Comparison of ENCODE assay signal across 20 mouse cellular contexts in genomic region chr7:139706411-139707120, GRCm38 (mm10). TPM values are rescaled to one million over a fixed set of nuclear protein-coding genes. Genes with fewer than 3 reads are reported as not detected.
DNase-seq lines count a peak whose midpoint lies in the region; ATAC-seq and TF ChIP-seq lines count a peak whose summit lies in the region.
"Had no signal": no experiment of that assay in that cellular context is flagged by ENCODE, and none has a peak within 500 bp of the region (broad histone marks: within the 10 kb centered on the region; RNA-seq: fewer than 3 reads in every experiment).

No protein-coding gene starts in this region.

- no peak for ATAC-seq in forebrain, embryonic 14.5 days
- no peak for ATAC-seq in forebrain, embryonic 15.5 days (replicated peaks)
- no peak for ATAC-seq in liver, postnatal 0 days
- no peak for ATAC-seq in granulocyte monocyte progenitor cell, adult 5-6 weeks (replicated peaks; ENCODE audit: poor library complexity, severe bottlenecking)
- ATAC-seq: intestine, embryonic 15.5 days had no signal

- H3K27me3 ChIP-seq in forebrain, embryonic 14.5 days (replicated peaks; ENCODE audit: control insufficient read depth, insufficient read depth, low read length) = no peaks in the 10 kb centered on the region
- no peaks in the 10 kb centered on the region for H3K27me3 ChIP-seq in forebrain, embryonic 15.5 days
- no peaks in the 10 kb centered on the region for H3K27me3 ChIP-seq in liver, postnatal 0 days (ENCODE audit: insufficient read depth, low read length)
- H3K27me3 ChIP-seq: intestine, embryonic 15.5 days; neural tube, embryonic 12.5 days had no signal

- peak; percentile 10 for DNase-seq in forebrain, embryonic 14.5 days (ENCODE audit: low spot score)
- DNase-seq in brain, adult 2 months (ENCODE audit: low read depth, low spot score) = peak; percentile 73
- peak; percentile 28 to 53 for DNase-seq in layer of hippocampus, adult 18-20 months (ENCODE audit: low spot score in 2 of 2)
- peak; percentile 70 to 74 for DNase-seq in left cerebral cortex, postnatal 36 days (ENCODE audit: low spot score in 2 of 2)
- DNase-seq in liver, postnatal 0 days = no peak
- no peak for DNase-seq in thymus, postnatal 10 days (ENCODE audit: low spot score in 2 of 2)
- DNase-seq: B cell, adult 2 months; cerebellum, adult 2 months; heart, adult 18-20 months; heart, postnatal 36 days; kidney, postnatal 36 days; liver, embryonic 13.5 days; retina, postnatal 1 day; thymus, postnatal 36 days had no signal

- no peaks in the 10 kb centered on the region for H3K36me3 ChIP-seq in forebrain, embryonic 14.5 days (ENCODE audit: control insufficient read depth, insufficient read depth, low read length)
- no peaks in the 10 kb centered on the region for H3K36me3 ChIP-seq in forebrain, embryonic 15.5 days
- H3K36me3 ChIP-seq in liver, postnatal 0 days (replicated peaks; ENCODE audit: insufficient read depth, low read length) = no peaks in the 10 kb centered on the region
- H3K36me3 ChIP-seq: forebrain, embryonic 10.5 days; intestine, embryonic 15.5 days; liver, embryonic 13.5 days; midbrain, embryonic 12.5 days; neural tube, embryonic 12.5 days had no signal

- H3K4me1 ChIP-seq in forebrain, embryonic 14.5 days (ENCODE audit: control insufficient read depth, insufficient read depth, low read length) = peaks cover 4% of the 10 kb centered on the region; the same call in 1 of the 2 replicates
- peaks cover 11% of the 10 kb centered on the region for H3K4me1 ChIP-seq in forebrain, embryonic 15.5 days
- no peaks in the 10 kb centered on the region for H3K4me1 ChIP-seq in liver, postnatal 0 days (ENCODE audit: insufficient read depth)
- H3K4me1 ChIP-seq: intestine, embryonic 15.5 days; midbrain, embryonic 12.5 days; neural tube, embryonic 12.5 days had no signal

- TF ChIP-seq CTCF in liver, postnatal 0 days (IDR thresholded peaks at IDR 0.05; ENCODE audit: low read depth) = no peak

- 44% methylated on average over 13 of the region's 13 CpGs for WGBS in forebrain, embryonic 14.5 days
- 47% methylated on average over 13 of the region's 13 CpGs for WGBS in forebrain, embryonic 15.5 days
- 45% methylated on average over 13 of the region's 13 CpGs for WGBS in liver, postnatal 0 days (ENCODE audit: insufficient replicate concordance)

- no peak overlapping the region for H3K4me2 ChIP-seq in forebrain, embryonic 14.5 days (ENCODE audit: low read length)
- no peak overlapping the region for H3K4me2 ChIP-seq in forebrain, embryonic 15.5 days (replicated peaks)
- H3K4me2 ChIP-seq in liver, postnatal 0 days (ENCODE audit: low read depth, low read length) = no peak overlapping the region
- H3K4me2 ChIP-seq: intestine, embryonic 15.5 days; liver, embryonic 13.5 days; midbrain, embryonic 12.5 days; neural tube, embryonic 12.5 days had no signal

- H3K27ac ChIP-seq in forebrain, embryonic 14.5 days (ENCODE audit: low read depth, low read length) = no peak overlapping the region
- H3K27ac ChIP-seq in forebrain, embryonic 15.5 days (replicated peaks) = no peak overlapping the region
- H3K27ac ChIP-seq in liver, postnatal 0 days (ENCODE audit: low read depth) = no peak overlapping the region
- H3K27ac ChIP-seq: forebrain, embryonic 10.5 days; intestine, embryonic 15.5 days; liver, embryonic 13.5 days; midbrain, embryonic 12.5 days; neural tube, embryonic 12.5 days had no signal

- intact Hi-C loops in left cerebral cortex, postnatal 36 days (cut with DNase I) = no loop called here

- H3K9ac ChIP-seq in forebrain, embryonic 14.5 days (ENCODE audit: low read length) = no peak overlapping the region
- H3K9ac ChIP-seq in forebrain, embryonic 15.5 days (replicated peaks) = no peak overlapping the region
- no peak overlapping the region for H3K9ac ChIP-seq in liver, postnatal 0 days (replicated peaks)
- H3K9ac ChIP-seq: intestine, embryonic 15.5 days; liver, embryonic 13.5 days; midbrain, embryonic 12.5 days; neural tube, embryonic 12.5 days had no signal

- no peak for TF ChIP-seq EP300 in liver, postnatal 0 days (IDR thresholded peaks at IDR 0.05; ENCODE audit: low read depth)

- H3K4me3 ChIP-seq in forebrain, embryonic 14.5 days (ENCODE audit: low read depth, low read length) = no peak overlapping the region
- no peak overlapping the region for H3K4me3 ChIP-seq in forebrain, embryonic 15.5 days
- H3K4me3 ChIP-seq in liver, postnatal 0 days (ENCODE audit: low read depth, low read length) = no peak overlapping the region
- H3K4me3 ChIP-seq: forebrain, embryonic 10.5 days; intestine, embryonic 15.5 days; liver, embryonic 13.5 days; midbrain, embryonic 12.5 days; neural tube, embryonic 12.5 days had no signal

- H3K9me3 ChIP-seq in forebrain, embryonic 14.5 days (replicated peaks; ENCODE audit: control insufficient read depth, low read length) = no peaks in the 10 kb centered on the region
- H3K9me3 ChIP-seq in forebrain, embryonic 15.5 days = no peaks in the 10 kb centered on the region
- no peaks in the 10 kb centered on the region for H3K9me3 ChIP-seq in liver, postnatal 0 days (ENCODE audit: low read length)
- H3K9me3 ChIP-seq: forebrain, embryonic 10.5 days; intestine, embryonic 15.5 days; liver, embryonic 13.5 days; midbrain, embryonic 12.5 days; neural tube, embryonic 12.5 days had no signal

RNA-seq across cellular contexts. Expression of gene Cfap46, which starts 22.9 kb away (rescaled TPM):
- 1.1 and 1.2 TPM in 2 replicates for polyA plus RNA-seq in forebrain, embryonic 14.5 days (2014; fragmentation: Nextera tagmentation; extraction: Ambion mirVana)
- polyA plus RNA-seq in forebrain, embryonic 15.5 days (2015; fragmentation: Nextera tagmentation; extraction: Ambion mirVana) = 0.91 and 2.9 TPM in 2 replicates
- total RNA-seq in layer of hippocampus, adult 18-20 months (2021) = 1 to 10 TPM; 2.7 to 3.7 TPM
- 1 to 10 TPM; 1.9 to 5.3 TPM for total RNA-seq in left cerebral cortex, postnatal 36 days (2021)
- not detected in 2 replicates for polyA plus RNA-seq in liver, postnatal 0 days (2015; fragmentation: Nextera tagmentation; extraction: Ambion mirVana)
- total RNA-seq in granulocyte monocyte progenitor cell, adult 5-6 weeks (2014; fragmentation: Nextera tagmentation) = not detected in 2 replicates
- not detected in 2 replicates for total RNA-seq in granulocyte monocyte progenitor cell, adult 5-6 weeks (2017)
- polyA plus RNA-seq: liver, embryonic 13.5 days had no signal

Comparison
In these comparisons a context has a peak if more than half of its experiments do, and no peak if none do; other contexts are left out.
1. DNase-seq: peak in forebrain, embryonic 14.5 days (single experiment), brain, adult 2 months (single experiment), layer of hippocampus, adult 18-20 months (2 of 2) and left cerebral cortex, postnatal 36 days (2 of 2); none in liver, postnatal 0 days (single experiment) and thymus, postnatal 10 days (0 of 2).